Mouse (Mus musculus) kidney, postnatal 4 days (tissue): ENCODE data around the gene Cep170.
A peak's percentile ranks its signal among the peaks of the same experiment; 100 is the strongest.
"Not testable (repeated sequence)": the region's sequence is repeated elsewhere in the genome, so short reads cannot be mapped to it uniquely, and the experiment has no call there.

Experiments used
- DNase-seq, 2 experiments: peaks; one replicate each; pipeline ENCODE4 v3.0.0; 2021; ENCODE audit warnings: mixed read lengths in 2 of 2

Cep170 gene

GRCm38 (mm10) chr1:176814036-176814420 lies at the start of gene Cep170:
Cep170 (minus strand) TSS chr1:176814067.
- DNase-seq = peak; percentile 99

- DNase-seq = peak; percentile 55 to 62
Measured at GRCm38 (mm10) chr1:176861981-176862644, 48.2 kb upstream of the Cep170 start.

- DNase-seq = no peak
Measured at GRCm38 (mm10) chr1:176852813-176853590, 39.1 kb upstream of the Cep170 start.

GRCm38 (mm10) chr1:176851401-176851800 lies 37.5 kb upstream of the Cep170 start:
- no peak for DNase-seq

- DNase-seq = no peak
Measured at GRCm38 (mm10) chr1:176849377-176849776, 35.5 kb upstream of the Cep170 start.

GRCm38 (mm10) chr1:176848613-176849290 lies 34.9 kb upstream of the Cep170 start:
- no peak for DNase-seq

GRCm38 (mm10) chr1:176847118-176847859 lies 33.4 kb upstream of the Cep170 start:
- no peak for DNase-seq

- DNase-seq = no peak
Measured at GRCm38 (mm10) chr1:176845082-176845977, 31.5 kb upstream of the Cep170 start.

GRCm38 (mm10) chr1:176836562-176836961 lies 22.7 kb upstream of the Cep170 start:
- not testable (repeated sequence) for DNase-seq

GRCm38 (mm10) chr1:176835501-176836294 lies 21.8 kb upstream of the Cep170 start:
- peak; percentile 37 to 50 for DNase-seq

- DNase-seq = no peak
Measured at GRCm38 (mm10) chr1:176834880-176835279, 21.0 kb upstream of the Cep170 start.

GRCm38 (mm10) chr1:176833948-176834347 lies 20.1 kb upstream of the Cep170 start:
- no peak for DNase-seq

- no peak for DNase-seq
Measured at GRCm38 (mm10) chr1:176833257-176833656, 19.4 kb upstream of the Cep170 start.

GRCm38 (mm10) chr1:176832607-176833006 lies 18.7 kb upstream of the Cep170 start:
- no peak for DNase-seq

- no peak for DNase-seq
Measured at GRCm38 (mm10) chr1:176832071-176832470, 18.2 kb upstream of the Cep170 start.

- DNase-seq = no peak
Measured at GRCm38 (mm10) chr1:176828666-176829065, 14.8 kb upstream of the Cep170 start.

GRCm38 (mm10) chr1:176827945-176828485 lies 14.1 kb upstream of the Cep170 start:
- DNase-seq = no peak

GRCm38 (mm10) chr1:176827365-176827764 lies 13.5 kb upstream of the Cep170 start:
- DNase-seq = no peak

- DNase-seq = no peak
Measured at GRCm38 (mm10) chr1:176826931-176827330, 13.1 kb upstream of the Cep170 start.

GRCm38 (mm10) chr1:176826186-176826585 lies 12.3 kb upstream of the Cep170 start:
- no peak for DNase-seq

GRCm38 (mm10) chr1:176825084-176825483 lies 11.2 kb upstream of the Cep170 start:
- DNase-seq = no peak
